Mouse (Mus musculus) bone marrow macrophage, adult 2 months (primary cell): ENCODE measurements around the gene Serpini1.

Experiments
- CTCF ChIP-seq: IDR thresholded peaks from 2 replicates; pipeline ENCODE4 v1.5.1; 2012; ENCODE audit warnings: low read depth, mild to moderate bottlenecking, low read length, moderate library complexity
- POLR2A ChIP-seq: IDR thresholded peaks from 2 replicates; pipeline ENCODE4 v1.6.1; 2012; ENCODE audit warnings: mild to moderate bottlenecking, low read depth, low read length, borderline replicate concordance

DNA sequence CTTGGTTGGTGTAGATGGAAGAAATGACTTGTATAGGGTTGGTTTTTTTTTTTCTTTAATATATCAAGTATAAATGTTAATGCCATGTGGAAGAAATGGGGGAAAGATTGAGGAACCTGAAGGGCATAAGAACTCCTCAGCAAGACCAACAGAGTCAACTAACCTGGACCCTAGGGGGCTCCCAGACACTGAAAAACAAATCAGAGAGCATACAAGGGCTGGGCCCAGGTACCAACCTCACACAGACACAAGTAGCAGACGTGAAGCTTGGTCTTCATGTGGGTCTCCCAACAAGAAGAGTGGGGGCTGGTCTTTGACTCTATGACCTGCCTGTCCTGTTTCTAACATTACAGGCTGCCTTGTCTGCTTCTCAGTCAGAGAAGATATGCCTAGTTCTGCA is 82.2 kb downstream of the Serpini1 start:
- TF ChIP-seq CTCF, result no peak
- no peak for TF ChIP-seq POLR2A
